Mouse (Mus musculus) liver, adult 2 months (tissue): Measurements from ENCODE around the gene Myo16.

Source experiments
- CTCF ChIP-seq: fragments of 200-500 bp; IDR thresholded peaks from 2 replicates; pipeline ENCODE4 v1.5.1; 2011; ENCODE audit warnings: low read depth, low read length, control low read depth
- POLR2A ChIP-seq: fragments of 200-500 bp; IDR thresholded peaks from 2 replicates; pipeline ENCODE4 v1.6.1; 2011; ENCODE audit warnings: low read length, control low read depth; ENCODE audit not compliant: insufficient read depth; ENCODE audit errors: extremely low read depth

GRCm38 (mm10) chr8:10499846-10500245, 346.1 kb downstream of the Myo16 start:
- TF ChIP-seq POLR2A (no peak), CTCF (no peak)
